Mouse (Mus musculus) neural tube, embryonic 10.5 days (tissue): ENCODE results near the gene Nans.

Experiments
- DNase-seq: peaks from one replicate; pipeline ENCODE4 v3.0.0-alpha.2; 2017; ENCODE audit warnings: low spot score; ENCODE audit errors: extremely low spot score

Nans gene

GRCm38 (mm10) chr4:46532511-46532910 lies 43.5 kb downstream of the Nans start:
- DNase-seq, result no peak

DNA sequence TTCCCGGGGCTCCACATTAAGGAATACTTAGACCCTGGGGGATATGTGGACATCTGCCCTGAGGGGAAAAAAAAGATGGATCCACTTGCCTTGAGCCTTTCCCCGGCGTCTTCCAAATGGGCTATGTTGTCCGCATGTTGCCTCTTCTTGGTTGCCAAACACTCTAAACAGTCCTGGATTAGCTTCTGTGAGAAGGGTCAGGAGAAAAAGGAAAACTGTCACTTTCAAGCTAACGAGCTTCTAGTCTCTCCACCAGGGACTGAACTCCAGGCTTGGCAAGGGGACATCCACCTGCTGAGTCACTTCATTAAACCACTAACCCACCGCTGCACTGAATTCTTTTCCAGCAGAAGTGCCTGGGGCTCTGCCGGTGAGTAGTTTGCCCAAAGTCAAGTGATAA lies 43.9 kb downstream of the Nans start:
- DNase-seq, result no peak

- peak; percentile 31 for DNase-seq
Observed at GRCm38 (mm10) chr4:46533934-46534720, 45.1 kb downstream of the Nans start.

DNA sequence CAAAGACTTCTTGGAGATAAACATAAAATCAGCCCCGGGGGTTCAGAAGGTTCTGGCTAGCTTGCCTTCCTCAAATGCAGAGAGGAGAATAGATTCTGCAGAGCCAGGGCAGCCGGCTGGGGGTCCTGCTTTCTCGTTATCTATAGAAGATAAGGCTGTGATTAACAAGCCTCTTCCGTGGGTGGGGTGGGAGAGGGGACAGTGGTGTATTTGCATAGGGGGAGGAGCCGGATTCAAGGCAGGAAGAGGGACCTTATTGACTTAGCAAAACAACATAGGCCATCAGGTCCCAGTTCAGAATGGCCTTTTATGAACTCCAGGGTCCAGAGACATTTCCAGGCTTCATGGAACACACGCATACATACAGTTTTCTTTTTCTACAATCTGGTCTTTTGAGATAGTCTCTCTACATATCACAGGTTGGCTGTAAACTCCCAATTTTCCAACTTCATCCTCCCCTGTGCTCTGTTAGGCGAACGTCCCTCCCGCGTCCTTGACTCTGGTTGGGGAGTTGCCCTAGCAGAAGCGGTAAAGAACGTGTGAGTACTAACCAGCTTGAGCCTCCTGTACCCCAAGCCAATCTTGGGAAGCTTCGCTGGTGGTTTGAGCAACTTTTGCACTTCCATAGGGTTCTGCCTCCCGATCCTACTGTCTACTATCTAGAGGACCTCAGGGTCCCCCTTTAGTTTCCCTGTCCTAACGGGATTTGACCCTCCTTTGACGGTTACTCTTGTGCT lies 46.2 kb downstream of the Nans start:
- peak; percentile 18 for DNase-seq

- peak; percentile 50 for DNase-seq
Observed at GRCm38 (mm10) chr4:46535840-46536361, 46.9 kb downstream of the Nans start, which contains the start of gene Trim14. Gene Trim14, minus strand, starts transcription at chr4:46536141.

- no peak for DNase-seq
Observed at GRCm38 (mm10) chr4:46539167-46539566, 50.1 kb downstream of the Nans start.

GRCm38 (mm10) chr4:46541707-46542106 lies 52.7 kb downstream of the Nans start:
- no peak for DNase-seq

- no peak for DNase-seq
Observed at GRCm38 (mm10) chr4:46543366-46544050, 54.5 kb downstream of the Nans start.

- DNase-seq, result no peak
Observed at GRCm38 (mm10) chr4:46544313-46544712, 55.3 kb downstream of the Nans start.

DNA sequence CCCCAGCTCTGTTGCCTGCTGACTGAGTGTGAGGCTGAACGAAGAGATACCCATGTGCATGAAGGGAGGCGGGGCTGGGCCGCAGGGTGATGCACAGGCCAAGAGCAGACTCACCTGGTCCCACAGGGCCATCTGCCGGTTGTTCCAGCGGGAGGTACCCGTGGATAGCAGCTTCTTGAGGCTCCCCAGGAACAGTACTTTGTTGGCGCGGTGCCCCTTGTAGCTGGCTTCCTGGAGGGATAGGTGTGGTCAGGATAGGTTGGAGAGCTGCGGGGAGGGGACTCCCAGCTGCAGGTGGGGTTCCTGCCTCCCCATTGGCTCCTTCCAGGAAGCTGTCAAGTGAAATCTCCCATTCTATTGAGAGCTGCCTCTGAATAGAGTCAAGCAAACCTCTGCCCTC lies 56.5 kb downstream of the Nans start:
- DNase-seq, result no peak

DNA sequence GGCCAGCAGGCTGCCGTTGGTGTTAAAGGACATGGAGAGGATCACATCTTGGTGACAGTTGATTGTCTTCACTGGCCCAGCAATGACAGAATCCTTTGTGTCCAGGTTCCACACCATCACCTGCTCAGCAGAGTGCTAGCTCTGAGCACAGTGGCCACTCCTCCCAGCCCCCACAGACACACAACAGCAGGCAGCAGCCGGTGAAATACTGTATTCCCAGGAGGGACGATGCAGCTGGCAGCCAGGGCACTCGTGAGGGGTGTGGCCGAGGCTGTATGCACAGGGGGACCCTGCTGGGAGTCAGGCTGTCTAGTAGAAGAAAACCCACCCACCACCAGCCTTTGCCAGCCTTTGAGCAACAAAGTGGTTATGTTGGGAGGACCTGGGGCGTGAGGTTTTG lies 57.7 kb downstream of the Nans start:
- no peak for DNase-seq

DNA sequence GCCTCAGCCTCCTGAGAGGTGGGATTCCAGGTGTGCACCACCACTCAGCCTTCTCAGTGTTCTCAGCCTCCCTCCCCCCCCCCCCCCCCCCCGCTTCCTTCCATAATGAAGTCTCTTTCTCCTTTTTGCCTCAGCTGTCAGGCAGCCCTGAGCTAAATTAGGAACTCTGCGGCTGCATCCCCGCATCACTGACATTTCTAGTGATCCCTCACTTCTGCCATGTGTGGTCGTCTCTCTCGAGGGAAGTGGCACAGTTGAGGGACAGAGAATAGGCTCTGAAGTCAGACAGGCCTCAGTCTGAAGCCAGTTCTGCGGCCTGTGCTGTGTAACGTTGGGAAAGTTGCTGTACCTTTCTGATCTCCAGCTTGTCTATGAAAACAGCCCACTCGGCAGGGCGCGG lies 60.9 kb downstream of the Nans start:
- DNase-seq, result no peak

GRCm38 (mm10) chr4:46550406-46550805 lies 61.4 kb downstream of the Nans start:
- no peak for DNase-seq
